Mouse (Mus musculus): ENCODE measurements at regions not wholly inside any gene's neighbourhood (a gene's known extent, or its start where the extent isn't known, plus 50 kb on each side); places are given as distances from the start of the nearest gene placed in this dataset.

- no peak for DNase-seq
These were observed 338.9 kb upstream of the Ptbp2 start for GRCm38 (mm10) chr3:120123155-120123554.

- DNase-seq: no peak
These were observed 299.1 kb upstream of the Ptbp2 start for GRCm38 (mm10) chr3:120083171-120083932.

GRCm38 (mm10) chr3:120073528-120073927, 289.3 kb upstream of the Ptbp2 start:
- DNase-seq: no peak

- DNase-seq: peak; percentile 2
These were observed 281.4 kb upstream of the Ptbp2 start for GRCm38 (mm10) chr3:120065714-120066113.

- DNase-seq: peak; percentile 22
These were observed 280.7 kb upstream of the Ptbp2 start for GRCm38 (mm10) chr3:120064854-120065480.

- DNase-seq: no peak
These were observed 278.0 kb upstream of the Ptbp2 start for GRCm38 (mm10) chr3:120062264-120062663.

GRCm38 (mm10) chr3:120059959-120060358, 275.7 kb upstream of the Ptbp2 start:
- DNase-seq: no peak

- DNase-seq: no peak
These were observed 271.2 kb upstream of the Ptbp2 start for GRCm38 (mm10) chr3:120055216-120056154.

- no peak for DNase-seq
These were observed 263.0 kb upstream of the Ptbp2 start for GRCm38 (mm10) chr3:120047238-120047637.

GRCm38 (mm10) chr3:120037526-120037925, 253.3 kb upstream of the Ptbp2 start:
- DNase-seq: no peak

GRCm38 (mm10) chr3:120019826-120020683, 235.8 kb upstream of the Ptbp2 start:
- DNase-seq: no peak

- DNase-seq: no peak
These were observed 231.1 kb upstream of the Ptbp2 start for GRCm38 (mm10) chr3:120015376-120015775.

- no peak for DNase-seq
These were observed 227.6 kb upstream of the Ptbp2 start for GRCm38 (mm10) chr3:120011861-120012260.

- no peak for DNase-seq
These were observed 223.8 kb upstream of the Ptbp2 start for GRCm38 (mm10) chr3:120008110-120008509.

GRCm38 (mm10) chr3:120004588-120004987, 220.3 kb upstream of the Ptbp2 start:
- no peak for DNase-seq

GRCm38 (mm10) chr3:120000281-120000680, 216.0 kb upstream of the Ptbp2 start:
- DNase-seq: peak; percentile 44

- DNase-seq: no peak
These were observed 212.2 kb upstream of the Ptbp2 start for GRCm38 (mm10) chr3:119996258-119996988.

- peak; percentile 49 for DNase-seq
These were observed 211.5 kb upstream of the Ptbp2 start for GRCm38 (mm10) chr3:119995781-119996180.

GRCm38 (mm10) chr3:119987245-119987852, 203.1 kb upstream of the Ptbp2 start:
- DNase-seq: no peak

GRCm38 (mm10) chr3:119977349-119977748, 193.1 kb upstream of the Ptbp2 start:
- DNase-seq: no peak

- DNase-seq: peak; percentile 5
These were observed 192.1 kb upstream of the Ptbp2 start for GRCm38 (mm10) chr3:119976363-119976762.
